Mouse (Mus musculus) lung, postnatal 10 days (tissue): ENCODE measurements around the gene Cyp26b1.

Source experiments
- DNase-seq: peaks from one replicate; pipeline ENCODE4 v3.0.0; 2021

Cyp26b1 gene

GRCm38 (mm10) chr6:84586551-84587200, 7.0 kb downstream of the Cyp26b1 start:
- no peak for DNase-seq

GRCm38 (mm10) chr6:84585686-84586300, 7.9 kb downstream of the Cyp26b1 start:
- peak; percentile 38 for DNase-seq

DNA sequence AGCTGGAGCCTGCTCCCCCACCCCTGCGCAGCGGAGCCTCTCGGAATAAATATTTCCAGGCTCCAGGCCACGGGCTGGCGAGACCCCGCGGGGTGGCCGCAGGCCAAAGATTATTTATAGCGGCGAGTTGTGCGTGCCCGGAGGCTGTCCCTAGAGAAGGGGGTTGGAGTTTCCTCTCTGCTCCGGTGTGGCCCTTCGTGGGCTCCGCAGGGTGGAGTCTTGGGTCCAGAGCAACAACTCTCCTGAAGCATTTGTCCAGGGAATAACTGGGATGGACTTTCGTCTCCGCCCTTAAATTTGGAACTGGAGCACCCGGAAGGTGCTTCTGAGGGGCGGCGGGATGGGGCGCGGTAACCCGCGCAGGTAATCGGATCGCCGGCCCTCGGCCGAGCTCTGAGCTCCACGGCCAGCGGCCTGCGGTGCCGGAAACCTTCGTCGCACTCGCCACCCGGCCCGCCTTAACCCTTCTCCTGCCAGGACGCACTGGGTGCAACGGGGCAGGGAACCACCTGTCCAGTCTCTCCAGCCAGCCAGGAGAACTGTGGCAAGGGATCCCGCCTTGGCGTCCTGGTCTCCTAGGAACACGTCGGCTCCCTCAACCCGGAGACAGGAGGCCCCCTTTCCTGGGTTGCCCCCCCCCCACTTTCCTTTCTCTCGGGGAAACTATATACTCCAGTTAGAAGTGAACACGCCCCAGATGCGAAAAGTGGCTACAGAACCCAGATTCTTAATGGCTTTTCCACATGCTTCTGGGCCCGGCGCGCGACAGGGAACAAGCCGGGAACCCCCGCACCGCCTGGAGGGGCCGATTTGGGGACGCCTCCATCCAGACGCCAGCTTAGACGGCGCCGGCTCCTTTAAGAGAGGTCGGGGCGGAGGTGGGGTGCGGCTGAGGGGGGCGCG, 8.7 kb downstream of the Cyp26b1 start:
- DNase-seq: peak; percentile 61

DNA sequence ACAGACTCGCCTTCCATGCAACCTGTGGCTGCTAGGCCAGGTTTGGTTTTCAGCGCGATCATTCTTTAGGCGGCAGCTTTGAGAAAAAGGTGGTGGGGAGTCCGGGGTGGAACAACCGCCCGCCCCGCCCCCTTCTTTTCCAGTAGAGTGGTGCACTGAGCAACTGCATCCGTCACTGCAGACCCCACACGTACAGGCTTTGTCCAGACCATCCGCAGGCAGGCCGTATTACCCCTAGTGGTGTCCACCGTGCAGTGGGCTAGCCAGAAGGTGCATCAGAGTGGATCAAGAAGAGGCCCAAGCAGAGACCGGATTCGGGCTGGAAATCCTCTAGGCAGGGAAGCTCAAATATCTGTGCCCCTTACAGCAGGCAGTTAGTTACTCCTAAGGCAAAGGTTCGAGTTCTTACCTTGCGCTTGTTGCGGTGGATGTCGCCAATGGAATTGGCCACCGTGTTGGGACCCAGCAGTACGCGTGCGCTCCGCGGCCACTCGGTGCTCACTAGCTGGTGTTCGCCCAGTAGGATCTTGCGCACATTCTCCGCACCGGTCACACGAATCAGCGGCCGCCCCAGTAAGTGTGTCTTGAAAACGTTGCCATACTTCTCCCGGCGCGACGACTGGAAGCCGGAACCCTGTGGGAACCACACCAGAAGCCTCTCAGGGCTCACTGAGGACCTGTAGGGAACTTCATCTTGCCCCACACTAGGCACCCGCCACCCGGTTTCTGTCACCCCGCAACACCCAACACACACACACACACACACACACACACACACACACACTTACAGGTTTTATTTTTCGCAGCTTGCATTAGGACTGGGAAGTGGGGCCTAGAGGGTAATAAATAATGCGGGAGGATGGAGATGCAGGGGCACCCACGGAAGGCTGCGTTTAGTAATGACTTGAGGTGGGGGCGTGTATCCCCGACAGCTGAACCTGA, 9.6 kb downstream of the Cyp26b1 start:
- peak; percentile 24 for DNase-seq

DNA sequence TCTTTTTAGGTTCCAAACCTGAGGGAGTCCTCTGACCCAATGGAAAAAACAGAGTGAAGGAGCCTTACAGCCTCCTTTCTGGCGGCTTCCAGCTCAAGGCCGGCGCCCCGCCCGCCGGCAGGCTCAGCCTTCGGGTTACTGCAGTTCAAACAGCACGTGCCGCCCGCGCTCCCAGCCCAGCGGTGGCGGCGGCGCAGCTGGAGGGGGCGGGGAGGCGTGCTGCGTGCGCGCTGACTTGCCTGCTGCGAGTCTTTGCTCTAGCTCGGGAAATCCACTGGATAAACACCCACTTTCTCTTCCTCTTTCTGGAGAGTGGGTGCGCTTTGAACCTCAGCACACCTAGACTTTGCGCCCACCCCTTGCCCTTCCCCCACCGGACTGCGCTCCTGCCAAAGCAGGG, 10.3 kb downstream of the Cyp26b1 start:
- peak; percentile 89 for DNase-seq

- no peak for DNase-seq
Measured at GRCm38 (mm10) chr6:84582826-84583225, 10.9 kb downstream of the Cyp26b1 start.

DNA sequence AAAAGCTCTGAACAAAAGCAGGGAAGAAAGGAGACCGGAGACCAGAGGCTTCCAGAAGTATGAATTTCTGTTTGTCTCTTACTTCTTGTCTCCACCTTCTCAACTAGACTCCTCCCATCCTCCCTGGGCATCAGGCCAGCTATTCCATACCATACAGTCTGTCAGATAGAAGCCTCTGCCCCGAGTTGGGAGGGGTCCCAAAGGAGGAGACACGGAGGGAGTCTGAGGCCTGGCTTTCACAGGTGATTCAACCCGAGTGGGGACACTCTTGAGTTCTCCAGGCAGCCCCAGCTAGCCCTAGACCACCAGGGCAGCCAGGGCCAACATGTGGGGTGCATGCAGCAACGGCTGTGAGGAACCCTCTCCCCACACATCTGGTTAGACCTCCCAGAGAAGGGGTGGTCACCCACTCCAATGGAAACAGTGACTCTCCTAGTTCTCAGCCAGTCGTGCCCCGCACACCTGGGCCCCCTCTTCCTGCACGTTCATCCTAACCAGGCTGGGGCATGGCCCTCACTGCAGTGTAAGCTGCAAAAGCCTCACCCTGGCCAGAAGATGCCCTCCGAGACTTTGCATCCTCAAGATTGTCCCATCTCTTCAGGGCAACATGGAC, 11.8 kb downstream of the Cyp26b1 start:
- no peak for DNase-seq

GRCm38 (mm10) chr6:84580979-84581832, 12.5 kb downstream of the Cyp26b1 start:
- DNase-seq: no peak

- no peak for DNase-seq
Measured at GRCm38 (mm10) chr6:84579508-84579907, 14.2 kb downstream of the Cyp26b1 start.

DNA sequence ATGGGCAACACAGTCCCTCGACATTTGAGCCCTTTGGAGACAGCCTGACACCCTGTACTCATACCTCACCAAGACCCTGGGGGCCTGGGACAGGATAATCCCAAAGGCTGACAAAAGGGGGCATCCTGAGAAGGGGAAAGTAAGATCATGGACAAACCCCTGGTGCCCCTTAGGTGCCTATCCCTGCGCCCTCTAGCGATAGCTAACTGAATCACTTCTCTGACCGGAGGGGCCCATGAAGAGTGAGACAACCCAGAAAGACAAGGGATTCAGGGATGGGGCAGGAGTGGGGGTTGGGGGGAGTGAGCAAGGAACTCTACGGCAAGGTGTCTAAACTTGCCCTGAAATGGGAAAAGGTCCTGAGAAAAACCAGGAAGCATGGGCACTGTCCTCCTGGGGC, 14.8 kb downstream of the Cyp26b1 start:
- peak; percentile 60 for DNase-seq

DNA sequence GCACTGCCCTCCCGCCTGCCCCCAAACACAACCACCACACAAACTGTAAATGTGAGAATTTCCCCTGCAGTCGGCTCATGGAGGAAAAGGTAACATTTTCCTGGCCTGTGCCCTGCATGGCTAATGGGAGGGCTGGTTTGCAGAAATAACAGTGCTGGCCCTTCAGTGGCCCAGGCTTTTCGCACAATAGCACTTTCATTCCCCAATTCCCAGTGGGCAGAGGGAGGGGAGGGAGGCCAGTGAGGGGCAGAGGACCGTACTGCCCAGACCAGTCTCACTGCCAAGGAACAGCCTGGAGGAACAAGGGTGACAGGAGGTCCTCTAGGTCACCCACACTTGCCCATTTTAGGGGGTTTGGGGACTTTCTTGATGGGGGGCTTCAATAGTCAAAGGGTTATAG, 15.8 kb downstream of the Cyp26b1 start:
- DNase-seq: no peak

DNA sequence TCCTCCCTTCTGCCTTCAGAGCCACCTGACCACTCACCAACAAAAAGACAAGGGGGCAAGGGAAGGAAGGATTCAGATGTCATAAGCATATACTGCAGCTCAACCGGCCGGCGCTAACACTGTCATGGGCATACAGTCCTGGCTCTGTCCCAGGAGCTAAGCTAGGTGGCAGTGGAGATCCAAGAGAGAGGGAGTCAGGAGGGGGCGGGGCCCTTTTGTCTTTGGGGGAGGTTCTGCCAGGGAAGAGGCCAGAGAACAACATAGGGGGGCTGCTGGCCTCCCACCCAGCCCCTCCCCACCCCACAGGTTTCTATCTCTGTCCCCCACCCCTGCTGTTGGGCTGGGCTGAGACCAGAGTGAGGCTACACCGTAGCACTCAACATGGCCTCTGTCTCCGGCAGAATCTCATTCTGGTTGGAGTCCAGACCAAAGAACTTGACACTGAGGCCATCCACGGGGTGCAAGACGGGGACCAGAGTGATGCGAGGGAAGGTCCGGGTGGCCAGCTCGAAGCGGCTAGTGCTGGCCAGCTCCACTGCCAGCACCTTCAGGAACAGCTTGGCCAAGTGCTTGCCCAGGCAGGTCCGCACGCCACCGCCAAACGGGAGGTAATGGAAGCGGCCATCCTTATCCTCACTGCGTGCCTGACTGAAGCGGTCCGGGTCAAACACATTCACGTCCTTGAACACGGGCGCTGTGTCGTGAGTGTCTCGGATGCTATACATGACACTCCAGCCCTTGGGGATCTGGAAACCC, 19.6 kb downstream of the Cyp26b1 start:
- peak; percentile 37 for DNase-seq

DNA sequence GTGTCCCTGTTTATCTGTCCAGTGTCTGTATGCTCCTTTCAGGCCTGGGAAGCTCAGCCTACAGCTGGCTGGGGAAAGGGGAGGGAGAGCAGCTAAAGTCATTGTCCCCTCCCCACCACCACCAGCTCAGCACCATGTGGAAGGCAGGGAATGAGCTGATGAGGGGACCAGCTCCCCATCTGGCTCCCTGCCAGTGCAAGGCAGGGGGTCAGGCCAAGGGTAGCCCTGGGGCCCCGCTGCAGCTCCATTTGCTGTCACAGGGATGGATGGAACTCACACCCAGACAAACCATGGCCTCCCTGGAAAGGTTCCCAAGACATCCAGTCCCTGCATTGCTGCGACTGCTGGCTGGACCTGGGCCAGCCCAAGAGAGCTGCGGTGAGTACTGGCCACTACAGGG, 23.7 kb downstream of the Cyp26b1 start:
- DNase-seq: no peak

DNA sequence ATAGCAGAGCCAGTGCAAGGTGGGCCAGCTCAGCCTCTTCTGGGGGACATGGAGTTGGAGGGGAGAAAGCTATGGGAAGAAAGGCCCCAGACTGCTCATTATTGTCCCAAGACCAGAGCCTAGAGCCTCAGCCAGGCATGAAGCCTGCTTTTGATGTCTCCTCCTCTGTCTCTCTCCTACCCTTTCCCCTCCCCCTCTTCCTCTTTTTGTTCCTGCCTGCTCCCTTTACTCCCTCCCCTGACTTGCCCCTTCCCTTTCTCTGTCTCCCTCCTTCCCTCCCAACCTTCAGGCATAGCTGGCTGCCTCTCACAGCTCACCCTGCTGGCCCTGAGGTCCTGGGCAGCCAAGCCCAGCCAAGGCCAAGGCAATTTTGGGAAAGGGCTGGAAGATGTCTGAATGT, 24.1 kb downstream of the Cyp26b1 start:
- DNase-seq: no peak

GRCm38 (mm10) chr6:84568880-84569279, 24.8 kb downstream of the Cyp26b1 start:
- DNase-seq: no peak

DNA sequence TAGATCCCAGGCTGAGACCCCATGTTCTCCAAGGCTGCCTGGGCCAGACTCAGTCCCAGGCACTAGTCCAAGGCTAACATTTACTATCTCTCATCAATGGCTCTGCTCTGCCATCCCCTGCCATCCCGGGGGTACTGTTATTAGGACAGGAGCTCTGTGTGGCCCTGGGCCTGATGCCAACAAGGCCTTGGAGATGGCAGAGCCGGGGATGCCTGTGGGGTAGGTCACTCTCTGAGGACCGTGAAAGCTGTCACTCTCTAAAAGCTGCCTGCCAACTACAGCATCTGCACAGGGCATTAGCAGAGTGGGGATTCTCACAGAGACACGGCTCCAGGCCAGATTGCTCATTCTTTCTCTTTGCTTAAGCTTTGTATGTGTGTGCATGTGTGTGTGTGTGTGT, 26.0 kb downstream of the Cyp26b1 start:
- no peak for DNase-seq

DNA sequence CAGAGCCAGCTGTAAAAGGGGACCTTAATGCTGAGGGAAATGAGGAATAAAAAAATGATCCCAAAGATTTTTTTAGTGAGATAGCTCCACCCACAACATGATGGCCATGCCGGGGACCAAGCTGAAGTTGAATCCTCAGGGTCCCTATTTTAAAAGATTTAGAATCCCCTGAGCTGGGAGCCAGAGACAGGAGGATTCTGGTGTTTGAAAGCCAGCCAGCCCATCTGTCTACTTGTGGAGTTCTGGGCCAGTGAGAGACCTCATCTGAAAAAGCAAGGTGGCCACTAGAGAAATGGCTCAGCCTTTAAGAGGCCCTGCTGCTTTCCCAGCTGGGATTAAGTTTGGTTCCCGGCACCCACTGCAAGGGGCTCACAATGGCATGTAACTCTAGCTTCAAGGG, 26.9 kb downstream of the Cyp26b1 start:
- DNase-seq: no peak

DNA sequence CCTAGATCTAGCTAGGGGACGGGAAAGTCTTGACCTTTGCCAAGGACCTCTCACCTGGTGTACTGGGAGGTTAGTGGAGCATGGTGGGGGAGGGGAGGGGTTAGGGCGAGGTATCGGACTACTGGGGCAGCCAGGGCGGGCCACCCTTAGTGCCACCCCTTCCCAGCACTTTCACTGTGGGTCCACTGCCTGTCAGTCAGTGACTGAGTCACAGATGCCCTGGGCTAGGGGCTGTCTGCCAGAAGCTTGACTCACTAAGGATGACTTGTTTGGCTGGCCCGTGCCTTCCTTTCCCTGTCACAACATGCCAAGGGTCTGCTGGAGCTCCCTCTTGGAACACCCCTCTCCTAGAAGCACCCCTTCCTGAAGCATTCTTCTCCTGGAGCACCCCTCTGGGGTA, 28.5 kb downstream of the Cyp26b1 start:
- DNase-seq: no peak

DNA sequence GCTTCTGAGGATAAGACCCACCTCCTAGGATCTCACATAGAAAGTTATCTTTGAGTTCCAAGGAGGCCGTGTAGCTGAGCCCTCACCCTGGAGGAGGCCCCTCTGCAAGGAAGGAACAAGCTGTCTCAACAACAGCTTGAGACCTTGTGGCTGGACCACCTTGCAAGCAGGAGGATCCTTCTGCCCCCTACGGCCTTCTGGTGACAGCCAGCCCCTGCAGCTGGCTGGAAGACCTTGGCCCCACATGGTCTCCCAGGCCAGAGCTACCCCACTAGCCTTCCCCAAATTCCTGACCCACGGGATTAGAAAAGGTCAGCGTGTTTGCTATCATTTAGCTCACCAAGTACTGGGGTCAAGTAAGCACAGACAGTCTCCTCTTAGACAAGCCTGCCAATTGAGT, 30.8 kb downstream of the Cyp26b1 start:
- DNase-seq: no peak

DNA sequence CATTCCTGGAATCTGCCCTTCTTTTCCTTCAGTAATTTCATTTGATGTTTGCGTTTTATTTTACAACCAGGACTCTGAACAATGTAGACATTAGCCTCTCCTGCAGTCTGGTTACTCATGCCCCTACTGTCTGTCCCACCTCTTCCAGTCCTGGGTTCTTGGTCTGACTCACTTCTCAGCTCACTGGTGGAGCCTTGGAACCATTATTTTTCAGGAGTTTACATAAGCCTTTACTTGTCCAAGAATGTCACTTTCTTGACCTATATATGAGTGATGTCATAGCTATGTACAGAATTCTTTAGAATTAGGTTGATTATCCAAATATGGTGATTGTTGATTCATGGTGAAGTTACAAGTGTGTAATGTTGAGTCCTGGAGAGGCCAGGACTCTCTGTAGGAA, 32.5 kb downstream of the Cyp26b1 start:
- DNase-seq: no peak
